Comparison of ENCODE assay signal across 12 mouse cellular contexts in the genomic region with DNA sequence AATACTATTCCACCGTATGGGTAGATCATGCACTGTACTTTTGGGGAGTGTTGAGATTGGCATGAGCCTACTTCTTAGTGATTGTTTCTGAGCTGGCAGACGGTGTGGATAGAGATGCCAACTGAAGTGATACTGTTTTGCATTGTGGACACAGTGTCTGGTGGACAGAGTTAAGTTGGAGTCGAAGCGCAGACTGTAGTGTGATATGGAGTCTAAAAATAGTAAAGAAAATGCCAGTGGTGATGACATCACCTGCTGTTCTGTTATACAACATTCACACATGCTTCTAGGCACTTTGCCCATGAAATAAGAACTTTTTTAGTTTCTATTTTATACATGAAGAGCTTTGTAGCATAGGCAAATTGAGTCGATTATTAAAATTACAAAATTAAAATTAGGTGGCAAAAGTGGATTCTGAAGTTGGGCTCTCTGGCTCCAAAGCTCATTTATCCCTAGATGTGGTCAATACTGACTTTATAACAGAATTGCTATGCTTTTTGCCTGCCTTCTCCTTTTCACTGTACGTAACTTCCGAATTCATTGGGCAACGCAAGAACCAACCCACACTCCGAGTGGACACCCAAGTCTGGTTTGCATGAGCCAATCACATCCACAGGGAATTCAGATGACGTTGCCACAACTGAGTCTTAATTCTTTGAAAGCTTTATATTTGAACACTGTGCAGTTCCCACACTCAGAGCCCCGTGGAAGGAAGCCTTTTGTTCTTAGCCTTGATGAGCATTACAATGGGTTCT. TPM values are rescaled to one million over a fixed set of nuclear protein-coding genes. Genes with fewer than 3 reads are reported as not detected.
A peak's percentile ranks its signal among the peaks of the same experiment; 100 is the strongest.
DNase-seq lines count a peak whose midpoint lies in the region.
"Had no signal": no experiment of that assay in that cellular context is flagged by ENCODE, and none has a peak within 500 bp of the region (broad histone marks: within the 10 kb centered on the region; RNA-seq: fewer than 3 reads in every experiment).

No protein-coding gene starts in this region.

- intact Hi-C loops in left cerebral cortex, postnatal 14 days (cut with DNase I) = no loop called here

- peak; percentile 22 to 52 for DNase-seq in frontal cortex, postnatal 36 days (ENCODE audit: low spot score in 2 of 2)
- no peak for DNase-seq in frontal cortex, postnatal 10 days (ENCODE audit: low spot score in 2 of 2)
- peak; percentile 38 for DNase-seq in 3T3-L1 (ENCODE audit: low read depth, low spot score)
- DNase-seq in heart, adult 9 months (ENCODE audit: low spot score in 2 of 2) = peak; percentile 33 to 56
- peak; percentile 17 to 79 for DNase-seq in left cerebral cortex, postnatal 14 days (ENCODE audit: low spot score in 2 of 2)
- no peak for DNase-seq in cerebellum, postnatal 10 days
- no peak for DNase-seq in urinary bladder, postnatal 36 days (ENCODE audit: low spot score in 2 of 2)
- DNase-seq in c-Kit-positive CD71-positive TER-119-positive erythroid progenitor cells, embryonic 14.5 days (ENCODE audit: low spot score) = no peak
- DNase-seq: cerebellum, adult 11 months; gastrocnemius, postnatal 14 days; liver, embryonic 13.5 days; spleen, adult 18-20 months had no signal

RNA-seq across cellular contexts. Expression of a gene that starts 6.0 kb away (rescaled TPM):
- total RNA-seq in left cerebral cortex, postnatal 14 days (2021) = 100 to 1,000 TPM in 1 of 2 experiments, 10 to 100 TPM in 1; 80.6 to 105 TPM

Comparison
In these comparisons a context has a peak if more than half of its experiments do, and no peak if none do; other contexts are left out.
1. DNase-seq: peak in frontal cortex, postnatal 36 days (2 of 2), 3T3-L1 (single experiment), heart, adult 9 months (2 of 2) and left cerebral cortex, postnatal 14 days (2 of 2); none in frontal cortex, postnatal 10 days (0 of 2), cerebellum, postnatal 10 days (0 of 2), urinary bladder, postnatal 36 days (0 of 2) and c-Kit-positive CD71-positive TER-119-positive erythroid progenitor cells, embryonic 14.5 days (single experiment).